Mouse (Mus musculus): Measurements from ENCODE around the gene Hinfp. TPM values are rescaled to one million over a fixed set of nuclear protein-coding genes. Genes with fewer than 3 reads are reported as not detected.
A peak's percentile ranks its signal among the peaks of the same experiment; 100 is the strongest.
"Not testable (repeated sequence)": the region's sequence is repeated elsewhere in the genome, so short reads cannot be mapped to it uniquely, and the experiment has no call there.

The Hinfp gene
- total and polyA plus RNA-seq, 3 experiments: 6.9 to 12.6 (median 10.2) TPM

GRCm38 (mm10) chr9:44324147-44324546 lies 18.7 kb upstream of the Hinfp start:
- intact Hi-C loops (cut with DNase I): no loop called here
- H3K9ac ChIP-seq (ENCODE audit: low read depth, low read length): no peak overlapping the region
- no peak for DNase-seq
- H3K27me3 ChIP-seq (ENCODE audit: control insufficient read depth, insufficient read depth, low read length): no peaks in the 10 kb centered on the region
- WGBS: 87% methylated on average over 6 of the region's 6 CpGs
- H3K4me3 ChIP-seq: no peak overlapping the region
- H3K79me2 ChIP-seq (replicated peaks; ENCODE audit: control insufficient read depth, insufficient read depth, low read length): peaks cover 2% of the 10 kb centered on the region
- peaks cover 7% of the 10 kb centered on the region for H3K4me1 ChIP-seq (ENCODE audit: control insufficient read depth, insufficient read depth, low read length)
- no peak for TF ChIP-seq POLR2A (IDR thresholded peaks at IDR 0.05; ENCODE audit: insufficient read depth, low read depth, low read length)
- TF ChIP-seq CTCF (IDR thresholded peaks at IDR 0.05): no peak
- no peak for TF ChIP-seq EP300 (IDR thresholded peaks at IDR 0.05; ENCODE audit: insufficient read depth, low read depth, low read length)
- H3K36me3 ChIP-seq (ENCODE audit: control insufficient read depth, insufficient read depth, low read length): no peaks in the 10 kb centered on the region
- H3K27ac ChIP-seq: no peak overlapping the region

- H3K9ac ChIP-seq (ENCODE audit: low read depth, low read length); H3K4me1 ChIP-seq (ENCODE audit: control insufficient read depth, insufficient read depth, low read length); DNase-seq; intact Hi-C loops (cut with DNase I); H3K36me3 ChIP-seq (ENCODE audit: control insufficient read depth, insufficient read depth, low read length); H3K27ac ChIP-seq; H3K27me3 ChIP-seq (ENCODE audit: control insufficient read depth, insufficient read depth, low read length); H3K79me2 ChIP-seq (replicated peaks; ENCODE audit: control insufficient read depth, insufficient read depth, low read length); H3K4me3 ChIP-seq: not testable (repeated sequence)
- WGBS: 69% methylated on average over 4 of the region's 4 CpGs
- TF ChIP-seq CTCF (IDR thresholded peaks at IDR 0.05): peak; percentile 28
Measured at GRCm38 (mm10) chr9:44323656-44324055, 18.2 kb upstream of the Hinfp start.

- peak overlapping the region; percentile 64 for H3K9ac ChIP-seq (ENCODE audit: low read depth, low read length)
- no peak for TF ChIP-seq CTCF (IDR thresholded peaks at IDR 0.05)
- TF ChIP-seq POLR2A (IDR thresholded peaks at IDR 0.05; ENCODE audit: insufficient read depth, low read depth, low read length): no peak
- TF ChIP-seq EP300 (IDR thresholded peaks at IDR 0.05; ENCODE audit: insufficient read depth, low read depth, low read length): no peak
- no peaks in the 10 kb centered on the region for H3K27me3 ChIP-seq (ENCODE audit: control insufficient read depth, insufficient read depth, low read length)
- peaks cover 8% of the 10 kb centered on the region for H3K4me1 ChIP-seq (ENCODE audit: control insufficient read depth, insufficient read depth, low read length)
- peak overlapping the region; percentile 95 for H3K4me3 ChIP-seq
- H3K27ac ChIP-seq: peak overlapping the region; percentile 60
- 17% methylated on average over 6 of the region's 6 CpGs for WGBS
- H3K79me2 ChIP-seq (replicated peaks; ENCODE audit: control insufficient read depth, insufficient read depth, low read length): peaks cover 2% of the 10 kb centered on the region
- DNase-seq: no peak
- no peaks in the 10 kb centered on the region for H3K36me3 ChIP-seq (ENCODE audit: control insufficient read depth, insufficient read depth, low read length)
- intact Hi-C loops (cut with DNase I): no loop called here
Measured at GRCm38 (mm10) chr9:44320799-44321133, 15.3 kb upstream of the Hinfp start.

GRCm38 (mm10) chr9:44319887-44320798 lies 14.7 kb upstream of the Hinfp start, which contains the start of gene C2cd2l:
TSS of gene C2cd2l (minus strand) at chr9:44320285.
- Histone ChIP-seq H3K36me3 (ENCODE audit: control insufficient read depth, insufficient read depth, low read length) (no peaks in the 10 kb centered on the region), H3K27ac (peak within 1 kb of the TSS; percentile 97), H3K4me3 (peak within 1 kb of the TSS; percentile 95), H3K27me3 (ENCODE audit: control insufficient read depth, insufficient read depth, low read length) (no peaks in the 10 kb centered on the region), H3K79me2 (replicated peaks; ENCODE audit: control insufficient read depth, insufficient read depth, low read length) (peaks cover 2% of the 10 kb centered on the region), H3K9ac (ENCODE audit: low read depth, low read length) (peak within 1 kb of the TSS; percentile 95), H3K4me1 (ENCODE audit: control insufficient read depth, insufficient read depth, low read length) (peaks cover 7% of the 10 kb centered on the region)
- WGBS: under 1% methylated on average over 67 of the region's 67 CpGs
- intact Hi-C loops (cut with DNase I): no loop called here
- TF ChIP-seq EP300 (IDR thresholded peaks at IDR 0.05; ENCODE audit: insufficient read depth, low read depth, low read length): peak; percentile 65; the same call in 1 of the 2 replicates
- TF ChIP-seq CTCF (IDR thresholded peaks at IDR 0.05): no peak
- TF ChIP-seq POLR2A (IDR thresholded peaks at IDR 0.05; ENCODE audit: insufficient read depth, low read depth, low read length): peak; percentile 54
- peak; percentile 89 to 93 for DNase-seq

- H3K36me3 ChIP-seq (ENCODE audit: control insufficient read depth, insufficient read depth, low read length): no peaks in the 10 kb centered on the region
- peaks cover 7% of the 10 kb centered on the region for H3K4me1 ChIP-seq (ENCODE audit: control insufficient read depth, insufficient read depth, low read length)
- H3K27ac ChIP-seq: peak overlapping the region; percentile 97
- TF ChIP-seq EP300 (IDR thresholded peaks at IDR 0.05; ENCODE audit: insufficient read depth, low read depth, low read length): no peak
- no peak for TF ChIP-seq CTCF (IDR thresholded peaks at IDR 0.05)
- no peak for TF ChIP-seq POLR2A (IDR thresholded peaks at IDR 0.05; ENCODE audit: insufficient read depth, low read depth, low read length)
- WGBS: 4% methylated on average over 37 of the region's 37 CpGs
- H3K79me2 ChIP-seq (replicated peaks; ENCODE audit: control insufficient read depth, insufficient read depth, low read length): peaks cover 2% of the 10 kb centered on the region
- no peak for DNase-seq
- H3K9ac ChIP-seq (ENCODE audit: low read depth, low read length): peak overlapping the region; percentile 95
- intact Hi-C loops (cut with DNase I): no loop called here
- H3K4me3 ChIP-seq: peak overlapping the region; percentile 95
- no peaks in the 10 kb centered on the region for H3K27me3 ChIP-seq (ENCODE audit: control insufficient read depth, insufficient read depth, low read length)
Measured at GRCm38 (mm10) chr9:44319105-44319886, 13.8 kb upstream of the Hinfp start.

GRCm38 (mm10) chr9:44318826-44319095 lies 13.3 kb upstream of the Hinfp start:
- Histone ChIP-seq H3K27me3 (ENCODE audit: control insufficient read depth, insufficient read depth, low read length) (no peaks in the 10 kb centered on the region), H3K79me2 (replicated peaks; ENCODE audit: control insufficient read depth, insufficient read depth, low read length) (peaks cover 2% of the 10 kb centered on the region), H3K36me3 (ENCODE audit: control insufficient read depth, insufficient read depth, low read length) (no peaks in the 10 kb centered on the region), H3K4me3 (peak overlapping the region; percentile 95), H3K9ac (ENCODE audit: low read depth, low read length) (peak overlapping the region; percentile 95; the same call in 1 of the 2 replicates), H3K4me1 (ENCODE audit: control insufficient read depth, insufficient read depth, low read length) (peaks cover 7% of the 10 kb centered on the region), H3K27ac (peak overlapping the region; percentile 97)
- intact Hi-C loops (cut with DNase I): no loop called here
- peak in 1 of 2 experiments; percentile 27 for DNase-seq
- TF ChIP-seq POLR2A (IDR thresholded peaks at IDR 0.05; ENCODE audit: insufficient read depth, low read depth, low read length): no peak
- no peak for TF ChIP-seq CTCF (IDR thresholded peaks at IDR 0.05)
- no peak for TF ChIP-seq EP300 (IDR thresholded peaks at IDR 0.05; ENCODE audit: insufficient read depth, low read depth, low read length)
- WGBS: 25% methylated on average over 3 of the region's 3 CpGs
